Mouse (Mus musculus) ES-E14 (cell line): Measurements from ENCODE around the gene Nos2.

Experiments
- HCFC1 ChIP-seq: IDR thresholded peaks from 2 replicates; pipeline ENCODE4 v1.6.1; 2012; ENCODE audit warnings: low read length, inconsistent platforms, borderline replicate concordance; ENCODE audit not compliant: insufficient read depth
- MAFK ChIP-seq: IDR thresholded peaks from 2 replicates; pipeline ENCODE4 v1.6.1; 2014; ENCODE audit warnings: mild to moderate bottlenecking, low read depth, low read length, inconsistent platforms; ENCODE audit not compliant: insufficient read depth
- ZC3H11A ChIP-seq: IDR thresholded peaks from 2 replicates; pipeline ENCODE4 v1.6.1; 2012; ENCODE audit warnings: low read depth, mild to moderate bottlenecking, inconsistent platforms, low read length, borderline replicate concordance

DNA sequence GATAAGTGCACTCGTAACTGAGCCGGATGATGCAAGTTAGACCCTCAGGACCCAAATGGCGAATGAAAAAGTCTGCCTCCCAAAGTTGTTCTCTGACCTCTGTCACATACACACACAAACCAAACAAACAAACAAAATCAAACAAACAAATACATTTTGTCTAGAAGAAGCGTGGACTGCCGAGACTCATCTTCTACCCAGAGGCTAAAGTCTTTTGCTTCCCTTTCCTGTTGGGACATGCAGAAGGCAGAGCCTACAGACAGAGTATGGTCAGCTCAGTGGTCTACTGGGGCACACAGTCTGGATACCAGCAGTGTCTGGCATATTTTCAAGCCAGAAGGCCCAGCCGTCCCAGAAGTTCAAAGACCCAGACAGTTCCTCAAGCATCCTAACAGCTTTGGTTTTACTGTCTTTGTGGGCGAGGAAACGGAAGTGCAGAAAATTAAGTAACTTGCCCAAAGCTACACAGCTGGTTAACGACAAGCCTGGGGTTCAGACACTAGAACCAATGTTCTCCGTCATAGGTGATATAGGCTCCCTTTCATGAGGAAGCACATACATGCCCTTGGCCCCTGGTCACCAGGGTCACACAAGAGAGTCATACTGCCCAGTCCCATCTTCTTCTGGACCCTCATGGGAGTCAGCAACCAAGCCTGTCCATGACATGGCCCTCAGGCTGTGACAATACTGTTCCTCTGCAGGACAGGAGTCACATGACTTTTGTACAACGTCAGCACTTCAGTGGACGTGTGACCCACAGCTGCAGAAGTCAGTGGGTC lies 62.1 kb downstream of the Nos2 start:
- no peak for TF ChIP-seq ZC3H11A
- TF ChIP-seq HCFC1: no peak
- no peak for TF ChIP-seq MAFK
